Mouse (Mus musculus): ENCODE data around the gene Dpp6. TPM values are rescaled to one million over a fixed set of nuclear protein-coding genes. Genes with fewer than 3 reads are reported as not detected.

Gene Dpp6
- polyA plus RNA-seq, 2 experiments = 2.4 to 5.0 TPM

DNA sequence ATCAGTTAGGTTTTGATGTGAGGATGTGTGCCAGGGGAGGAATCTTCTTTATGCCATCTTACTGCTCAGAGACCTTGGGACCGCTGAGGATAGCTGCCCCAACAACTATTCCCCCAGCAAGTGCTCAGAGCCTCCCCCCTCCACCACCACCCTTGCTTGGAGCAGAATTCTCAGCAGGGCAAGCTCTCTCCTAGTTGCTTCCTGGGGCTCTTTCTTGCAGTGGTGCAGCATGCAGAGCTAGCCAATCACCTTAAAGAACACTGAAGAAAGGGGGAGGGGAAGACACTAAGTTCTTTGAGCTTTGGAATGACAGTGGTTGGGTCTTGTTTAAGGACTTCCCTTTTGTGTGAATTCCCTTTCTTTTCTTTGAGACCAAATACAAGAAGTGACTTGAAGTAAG is 168.1 kb downstream of the Dpp6 start:
- no peak overlapping the region for H3K4me2 ChIP-seq (replicated peaks; ENCODE audit: low read depth, low read length, severe bottlenecking)
- H3K4me3 ChIP-seq (replicated peaks; ENCODE audit: low read length) = no peak overlapping the region
- ATAC-seq (ENCODE audit: low FRiP score, low read depth) = no peak
- no peaks in the 10 kb centered on the region for H3K9me3 ChIP-seq (ENCODE audit: control insufficient read depth, low read length)
- no peak for DNase-seq (ENCODE audit: low spot score)
- no peaks in the 10 kb centered on the region for H3K4me1 ChIP-seq (ENCODE audit: control insufficient read depth, insufficient read depth, low read length)
- no peak overlapping the region for H3K27ac ChIP-seq (replicated peaks; ENCODE audit: low read depth, low read length)
- no peaks in the 10 kb centered on the region for H3K27me3 ChIP-seq (ENCODE audit: control insufficient read depth, insufficient read depth, low read length)
- TF ChIP-seq POLR2A (IDR thresholded peaks at IDR 0.05; ENCODE audit: borderline replicate concordance, extremely low read depth, insufficient read depth, insufficient read length) = no peak
- WGBS = 14% methylated on average over 1 of the region's 1 CpGs
- no peaks in the 10 kb centered on the region for H3K36me3 ChIP-seq (ENCODE audit: control insufficient read depth, insufficient read depth, low read length)
- no peak overlapping the region for H3K9ac ChIP-seq (ENCODE audit: low read depth, low read length, severe bottlenecking)

DNA sequence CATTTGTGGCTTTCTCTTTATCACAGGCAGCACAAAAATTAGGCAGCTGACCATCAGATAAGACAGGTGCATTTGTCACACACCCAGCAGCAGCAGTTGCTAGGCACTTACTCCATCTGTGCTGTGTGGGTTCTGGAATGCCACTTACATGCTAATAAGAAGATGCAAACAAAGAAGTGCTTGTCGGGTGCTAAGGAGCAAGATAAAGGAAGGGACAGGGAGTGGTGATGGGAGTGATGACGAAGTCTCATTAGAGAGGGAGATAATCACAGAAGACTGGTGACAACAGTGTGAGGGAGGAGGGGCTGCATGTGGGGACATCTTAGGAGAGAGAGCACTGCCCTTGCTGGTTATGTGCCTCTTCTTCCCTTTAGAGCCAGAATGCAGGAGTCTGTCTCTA is 174.6 kb downstream of the Dpp6 start:
- no peaks in the 10 kb centered on the region for H3K36me3 ChIP-seq (ENCODE audit: control insufficient read depth, insufficient read depth, low read length)
- TF ChIP-seq POLR2A (IDR thresholded peaks at IDR 0.05; ENCODE audit: borderline replicate concordance, extremely low read depth, insufficient read depth, insufficient read length) = no peak
- H3K4me3 ChIP-seq (replicated peaks; ENCODE audit: low read length) = no peak overlapping the region
- H3K27ac ChIP-seq (replicated peaks; ENCODE audit: low read depth, low read length) = no peak overlapping the region
- H3K9ac ChIP-seq (ENCODE audit: low read depth, low read length, severe bottlenecking) = no peak overlapping the region
- DNase-seq (ENCODE audit: low spot score) (no peak), ATAC-seq (ENCODE audit: low FRiP score, low read depth) (no peak)
- no peaks in the 10 kb centered on the region for H3K27me3 ChIP-seq (ENCODE audit: control insufficient read depth, insufficient read depth, low read length)
- no peaks in the 10 kb centered on the region for H3K4me1 ChIP-seq (ENCODE audit: control insufficient read depth, insufficient read depth, low read length)
- 25% methylated on average over 2 of the region's 2 CpGs for WGBS
- H3K9me3 ChIP-seq (ENCODE audit: control insufficient read depth, low read length) = no peaks in the 10 kb centered on the region
- H3K4me2 ChIP-seq (replicated peaks; ENCODE audit: low read depth, low read length, severe bottlenecking) = no peak overlapping the region

DNA sequence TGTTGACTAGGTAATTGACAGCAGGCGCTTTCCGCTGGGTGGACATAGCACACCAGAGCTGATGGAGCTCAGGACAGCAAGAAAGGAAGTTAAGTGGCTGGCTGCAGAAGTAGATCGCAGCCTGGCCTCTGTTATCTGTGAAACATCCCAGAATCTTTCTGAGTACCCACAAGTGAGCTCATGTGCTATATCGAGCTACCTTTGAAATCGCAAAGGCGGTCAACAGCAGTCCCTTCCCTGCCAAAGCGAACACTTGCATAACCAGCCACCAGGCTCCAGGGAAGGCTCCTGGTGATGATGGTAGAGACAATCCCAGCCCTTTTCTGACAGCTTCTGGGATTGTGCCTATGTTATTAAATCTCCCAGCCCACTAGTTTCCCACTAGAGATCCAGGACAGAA is 186.5 kb downstream of the Dpp6 start:
- H3K4me3 ChIP-seq (replicated peaks; ENCODE audit: low read length) = no peak overlapping the region
- no peaks in the 10 kb centered on the region for H3K27me3 ChIP-seq (ENCODE audit: control insufficient read depth, insufficient read depth, low read length)
- no peak overlapping the region for H3K27ac ChIP-seq (replicated peaks; ENCODE audit: low read depth, low read length)
- H3K36me3 ChIP-seq (ENCODE audit: control insufficient read depth, insufficient read depth, low read length) = no peaks in the 10 kb centered on the region
- no peak for TF ChIP-seq POLR2A (IDR thresholded peaks at IDR 0.05; ENCODE audit: borderline replicate concordance, extremely low read depth, insufficient read depth, insufficient read length)
- H3K9ac ChIP-seq (ENCODE audit: low read depth, low read length, severe bottlenecking) = no peak overlapping the region
- H3K4me1 ChIP-seq (ENCODE audit: control insufficient read depth, insufficient read depth, low read length) = no peaks in the 10 kb centered on the region
- no peak for ATAC-seq (ENCODE audit: low FRiP score, low read depth)
- WGBS = 93% methylated on average over 7 of the region's 7 CpGs
- H3K4me2 ChIP-seq (replicated peaks; ENCODE audit: low read depth, low read length, severe bottlenecking) = no peak overlapping the region
- H3K9me3 ChIP-seq (ENCODE audit: control insufficient read depth, low read length) = no peaks in the 10 kb centered on the region
- no peak for DNase-seq (ENCODE audit: low spot score)

DNA sequence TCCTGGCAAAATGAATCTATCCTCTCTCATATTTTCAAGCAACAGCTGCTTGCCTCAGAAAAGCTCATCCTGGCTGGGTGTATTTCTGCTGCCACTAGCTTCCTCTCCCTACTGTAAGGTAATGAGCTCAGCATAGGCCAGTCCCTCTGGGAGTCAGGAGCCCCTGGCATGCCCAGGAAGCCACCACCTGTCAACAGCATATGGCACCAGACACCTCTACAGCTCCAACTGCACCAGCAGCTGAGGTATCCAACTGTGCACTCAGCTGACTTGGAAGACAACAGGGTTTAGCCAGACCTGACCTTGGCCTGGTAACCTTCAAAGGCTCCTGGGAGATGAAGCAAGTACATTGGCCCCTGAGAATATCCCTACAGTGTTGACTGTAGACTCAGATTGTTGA is 192.2 kb downstream of the Dpp6 start:
- no peaks in the 10 kb centered on the region for H3K9me3 ChIP-seq (ENCODE audit: control insufficient read depth, low read length)
- ATAC-seq (ENCODE audit: low FRiP score, low read depth) (no peak), DNase-seq (ENCODE audit: low spot score) (no peak)
- no peak overlapping the region for H3K27ac ChIP-seq (replicated peaks; ENCODE audit: low read depth, low read length)
- H3K27me3 ChIP-seq (ENCODE audit: control insufficient read depth, insufficient read depth, low read length) = no peaks in the 10 kb centered on the region
- H3K4me3 ChIP-seq (replicated peaks; ENCODE audit: low read length) = no peak overlapping the region
- H3K4me2 ChIP-seq (replicated peaks; ENCODE audit: low read depth, low read length, severe bottlenecking) = no peak overlapping the region
- no peak for TF ChIP-seq POLR2A (IDR thresholded peaks at IDR 0.05; ENCODE audit: borderline replicate concordance, extremely low read depth, insufficient read depth, insufficient read length)
- no peak overlapping the region for H3K9ac ChIP-seq (ENCODE audit: low read depth, low read length, severe bottlenecking)
- no peaks in the 10 kb centered on the region for H3K36me3 ChIP-seq (ENCODE audit: control insufficient read depth, insufficient read depth, low read length)
- H3K4me1 ChIP-seq (ENCODE audit: control insufficient read depth, insufficient read depth, low read length) = no peaks in the 10 kb centered on the region

DNA sequence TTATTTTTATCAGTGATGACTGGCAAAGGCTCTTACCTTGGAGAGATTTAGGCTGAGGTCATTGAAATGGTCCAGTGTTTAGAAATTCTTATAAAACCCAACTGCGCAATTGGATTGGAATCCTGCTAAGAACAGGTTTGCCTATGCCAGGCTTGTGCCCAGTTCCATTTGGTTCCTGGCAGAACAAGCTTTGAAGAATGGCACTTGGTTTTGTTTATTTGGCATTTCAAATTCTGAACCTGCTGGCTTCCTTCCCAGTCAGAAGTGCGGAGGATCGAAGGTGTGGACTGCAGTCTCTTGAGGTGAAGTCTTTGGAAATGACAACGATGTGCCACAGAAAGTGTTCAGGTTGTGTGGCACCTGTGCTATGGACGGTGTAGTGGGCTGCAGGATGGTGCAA is 193.6 kb downstream of the Dpp6 start:
- Histone ChIP-seq H3K9me3 (ENCODE audit: control insufficient read depth, low read length) (no peaks in the 10 kb centered on the region), H3K4me1 (ENCODE audit: control insufficient read depth, insufficient read depth, low read length) (no peaks in the 10 kb centered on the region), H3K4me3 (replicated peaks; ENCODE audit: low read length) (no peak overlapping the region), H3K36me3 (ENCODE audit: control insufficient read depth, insufficient read depth, low read length) (no peaks in the 10 kb centered on the region), H3K27ac (replicated peaks; ENCODE audit: low read depth, low read length) (no peak overlapping the region), H3K4me2 (replicated peaks; ENCODE audit: low read depth, low read length, severe bottlenecking) (no peak overlapping the region), H3K9ac (ENCODE audit: low read depth, low read length, severe bottlenecking) (no peak overlapping the region), H3K27me3 (ENCODE audit: control insufficient read depth, insufficient read depth, low read length) (no peaks in the 10 kb centered on the region)
- no peak for TF ChIP-seq POLR2A (IDR thresholded peaks at IDR 0.05; ENCODE audit: borderline replicate concordance, extremely low read depth, insufficient read depth, insufficient read length)
- ATAC-seq (ENCODE audit: low FRiP score, low read depth) (no peak), DNase-seq (ENCODE audit: low spot score) (no peak)
- 84% methylated on average over 5 of the region's 5 CpGs for whole genome bisulfite sequencing

DNA sequence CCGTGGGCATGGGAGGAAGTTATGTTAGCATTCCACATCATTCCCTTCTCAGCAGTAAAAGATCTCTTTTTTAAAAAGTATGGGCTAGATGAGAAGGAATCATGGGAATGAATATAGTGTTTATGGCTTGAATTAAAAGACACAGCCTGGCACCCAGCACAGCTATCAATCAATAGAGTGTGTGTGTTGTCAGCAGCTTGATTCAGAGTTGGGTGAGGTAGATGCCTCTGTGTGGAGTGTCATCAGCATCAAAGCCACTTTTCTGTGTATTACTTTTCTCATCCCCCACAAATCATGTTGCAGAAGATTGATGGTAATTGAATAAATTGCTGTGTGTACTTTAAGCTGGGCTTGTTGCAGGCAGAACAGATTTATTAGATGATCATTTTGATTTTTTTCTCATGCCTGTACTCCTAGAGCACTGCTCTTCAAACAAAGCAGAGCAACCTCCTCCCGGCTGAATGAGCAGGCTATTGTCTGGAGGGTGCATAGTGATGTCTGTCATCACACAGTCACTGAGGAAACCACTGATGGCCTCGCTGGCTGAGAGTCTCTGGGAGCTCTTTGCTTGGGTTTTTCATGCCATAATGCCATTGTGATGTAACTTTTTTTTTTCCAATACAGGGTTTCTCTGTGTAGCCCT is 201.4 kb downstream of the Dpp6 start:
- H3K27me3 ChIP-seq (ENCODE audit: control insufficient read depth, insufficient read depth, low read length) = no peaks in the 10 kb centered on the region
- H3K4me3 ChIP-seq (replicated peaks; ENCODE audit: low read length) = no peak overlapping the region
- H3K4me1 ChIP-seq (ENCODE audit: control insufficient read depth, insufficient read depth, low read length) = no peaks in the 10 kb centered on the region
- no peak overlapping the region for H3K27ac ChIP-seq (replicated peaks; ENCODE audit: low read depth, low read length)
- DNase-seq (ENCODE audit: low spot score) = no peak
- no peak for TF ChIP-seq POLR2A (IDR thresholded peaks at IDR 0.05; ENCODE audit: borderline replicate concordance, extremely low read depth, insufficient read depth, insufficient read length)
- ATAC-seq (ENCODE audit: low FRiP score, low read depth) = no peak
- H3K36me3 ChIP-seq (ENCODE audit: control insufficient read depth, insufficient read depth, low read length) = no peaks in the 10 kb centered on the region
- no peak overlapping the region for H3K4me2 ChIP-seq (replicated peaks; ENCODE audit: low read depth, low read length, severe bottlenecking)
- H3K9ac ChIP-seq (ENCODE audit: low read depth, low read length, severe bottlenecking) = no peak overlapping the region
- no peaks in the 10 kb centered on the region for H3K9me3 ChIP-seq (ENCODE audit: control insufficient read depth, low read length)
- WGBS = 68% methylated on average over 3 of the region's 3 CpGs

Measured in limb, embryonic 14.5 days (tissue).